Mouse (Mus musculus) mesoderm, embryonic 11.5 days (tissue): ENCODE results near the gene Tmem171.

ENCODE experiments used
- DNase-seq: peaks from one replicate; pipeline ENCODE4 v3.0.0-alpha.2; 2012; ENCODE audit warnings: low read depth, low spot score

The Tmem171 gene

DNA sequence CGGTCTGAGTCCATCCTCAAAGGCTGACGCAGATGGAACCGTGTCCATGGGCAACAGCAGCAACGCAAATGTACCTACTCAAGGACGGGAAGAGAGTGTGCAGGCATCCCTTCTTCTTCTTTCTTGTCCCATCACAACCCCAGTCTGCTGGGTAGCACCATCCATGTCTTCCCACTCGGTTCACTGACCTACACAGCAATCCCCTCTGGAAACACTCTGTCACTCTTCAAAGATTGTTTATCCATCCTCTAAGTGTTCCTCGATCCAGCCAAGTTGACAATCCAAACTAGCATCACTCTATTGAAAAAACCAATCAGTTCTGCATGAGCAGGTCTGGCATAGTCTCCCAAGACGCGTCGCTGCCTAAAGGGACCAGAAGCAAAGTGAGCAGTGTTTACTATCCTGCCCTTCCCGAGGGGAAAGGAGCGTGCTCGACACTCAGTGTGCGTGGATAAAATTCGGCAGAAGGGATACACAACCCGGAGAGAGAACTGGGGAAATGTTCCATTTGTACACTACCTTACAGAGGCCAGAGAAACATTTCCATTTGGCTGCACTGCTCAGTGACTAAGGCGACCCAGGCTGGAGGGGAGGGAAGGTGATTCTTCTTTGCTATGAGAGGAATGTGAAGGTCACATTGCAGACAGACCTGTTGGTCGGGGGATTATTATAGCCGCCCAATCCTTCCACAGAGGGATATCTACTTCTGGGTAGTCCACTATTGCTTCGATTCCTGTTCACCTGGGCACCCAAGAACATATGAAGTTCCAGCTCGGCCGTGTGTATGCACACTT, 46.7 kb downstream of the Tmem171 start:
- DNase-seq, result no peak

GRCm38 (mm10) chr13:98638507-98639166, 56.0 kb downstream of the Tmem171 start:
- DNase-seq, result no peak

GRCm38 (mm10) chr13:98637145-98637544, 57.5 kb downstream of the Tmem171 start, which contains the start of gene Tmem174:
Gene Tmem174 (minus strand): TSS chr13:98637410.
- no peak for DNase-seq

DNA sequence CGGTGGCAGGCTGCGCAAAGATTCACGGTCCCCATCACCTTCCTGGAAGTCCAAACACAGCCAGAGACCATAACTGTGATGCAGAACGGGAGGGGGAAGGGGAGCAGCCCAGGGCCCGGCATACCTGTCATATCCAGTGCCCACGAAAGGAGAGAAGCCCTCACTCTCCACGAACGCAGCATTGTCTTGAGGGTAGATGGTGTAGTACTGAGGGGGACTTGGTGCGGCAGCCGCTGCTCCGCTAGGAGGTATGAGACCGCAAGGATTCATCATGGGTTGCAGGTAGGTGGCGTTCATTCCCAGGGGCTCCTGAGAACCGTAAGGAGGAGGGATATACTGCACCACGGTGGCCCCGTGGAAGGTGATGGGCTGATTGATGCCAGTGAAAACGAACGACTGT, 58.1 kb downstream of the Tmem171 start:
- no peak for DNase-seq
